Comparison of ENCODE assay signal across 13 mouse cellular contexts in the genomic region with DNA sequence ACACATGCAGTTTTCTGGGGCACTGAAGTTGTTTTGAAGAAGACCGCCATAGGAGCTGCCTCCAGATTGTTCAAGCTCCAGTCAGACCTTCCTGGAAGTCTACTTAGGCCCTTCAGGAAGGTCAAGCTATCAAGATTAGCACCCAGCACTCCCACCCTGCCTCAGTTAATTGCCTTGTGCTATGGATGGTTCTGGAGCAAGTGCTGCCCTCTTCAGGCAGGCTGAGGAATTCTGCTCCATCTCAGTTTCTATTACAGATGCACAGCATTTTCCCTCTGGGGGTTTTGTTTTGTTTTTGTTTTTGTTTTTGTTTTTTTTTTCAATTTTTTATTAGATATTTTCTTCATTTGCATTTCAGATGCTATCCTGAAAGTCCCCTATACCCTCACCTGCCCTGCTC.
A peak's percentile ranks its signal among the peaks of the same experiment; 100 is the strongest.
DNase-seq lines count a peak whose midpoint lies in the region; TF ChIP-seq lines count a peak whose summit lies in the region.
"Had no signal": no experiment of that assay in that cellular context is flagged by ENCODE, and none has a peak within 500 bp of the region (broad histone marks: within the 10 kb centered on the region; RNA-seq: fewer than 3 reads in every experiment).

No protein-coding gene starts in this region.

- no peak overlapping the region for H3K27ac ChIP-seq in cerebellum, adult 2 months (ENCODE audit: insufficient read depth, low read length)
- no peak overlapping the region for H3K27ac ChIP-seq in left cerebral cortex, adult 2 months
- H3K27ac ChIP-seq in cortical plate, adult 2 months (ENCODE audit: insufficient read depth, low read length): no peak overlapping the region
- no peak overlapping the region for H3K27ac ChIP-seq in hindbrain, embryonic 10.5 days
- H3K27ac ChIP-seq: heart, embryonic 15.5 days; lung, embryonic 15.5 days; neural tube, embryonic 12.5 days had no signal

- H3K36me3 ChIP-seq in E14TG2a.4 (ENCODE audit: insufficient read depth, low read length): no peaks in the 10 kb centered on the region
- H3K36me3 ChIP-seq in hindbrain, embryonic 10.5 days: no peaks in the 10 kb centered on the region
- H3K36me3 ChIP-seq: heart, embryonic 15.5 days; lung, embryonic 15.5 days; neural tube, embryonic 12.5 days had no signal

- DNase-seq in cerebellum, adult 2 months: no peak
- no peak for DNase-seq in cerebellum, adult 11-12 months
- DNase-seq in left cerebral cortex, adult 2 months (ENCODE audit: extremely low spot score in 1 of 2, low spot score in 2 of 2): no peak
- no peak for DNase-seq in left cerebral cortex, adult 8-10 months (ENCODE audit: low spot score in 2 of 2)
- DNase-seq in hindbrain, embryonic 10.5 days (ENCODE audit: low spot score): no peak
- DNase-seq in layer of hippocampus, adult 9-11 months: no peak
- DNase-seq: cerebellum, adult 11 months had no signal

- H3K4me1 ChIP-seq in cerebellum, adult 2 months (ENCODE audit: control insufficient read depth, insufficient read depth, low read length): no peaks in the 10 kb centered on the region
- H3K4me1 ChIP-seq in E14TG2a.4 (replicated peaks; ENCODE audit: low read depth, low read length): no peaks in the 10 kb centered on the region
- peaks cover 2% of the 10 kb centered on the region; the same call in 1 of the 2 replicates for H3K4me1 ChIP-seq in cortical plate, adult 2 months (ENCODE audit: control insufficient read depth, insufficient read depth, low read length)
- H3K4me1 ChIP-seq in hindbrain, embryonic 10.5 days (replicated peaks): no peaks in the 10 kb centered on the region
- H3K4me1 ChIP-seq: heart, embryonic 15.5 days; lung, embryonic 15.5 days; neural tube, embryonic 12.5 days had no signal

- no peak overlapping the region for H3K4me3 ChIP-seq in cerebellum, adult 2 months (replicated peaks; ENCODE audit: insufficient read depth, low read depth, low read length)
- H3K4me3 ChIP-seq in left cerebral cortex, adult 2 months: no peak overlapping the region
- H3K4me3 ChIP-seq in E14TG2a.4 (replicated peaks; ENCODE audit: low read length): no peak overlapping the region
- H3K4me3 ChIP-seq in cortical plate, adult 2 months (ENCODE audit: insufficient read depth, low read length): no peak overlapping the region
- H3K4me3 ChIP-seq in hindbrain, embryonic 10.5 days: no peak overlapping the region
- H3K4me3 ChIP-seq: heart, embryonic 15.5 days; lung, embryonic 15.5 days; neural tube, embryonic 12.5 days had no signal

- intact Hi-C loops in left cerebral cortex, adult 2 months (cut with DNase I): no loop called here

- H3K9me3 ChIP-seq in E14TG2a.4 (ENCODE audit: low read length): no peaks in the 10 kb centered on the region
- no peaks in the 10 kb centered on the region for H3K9me3 ChIP-seq in hindbrain, embryonic 10.5 days
- H3K9me3 ChIP-seq: heart, embryonic 15.5 days; lung, embryonic 15.5 days; neural tube, embryonic 12.5 days had no signal

- TF ChIP-seq POLR2A in cerebellum, adult 2 months (IDR thresholded peaks at IDR 0.05; ENCODE audit: borderline replicate concordance, insufficient read depth, low read length): no peak
- no peak for TF ChIP-seq POLR2A in cortical plate, adult 2 months (IDR thresholded peaks at IDR 0.05; ENCODE audit: extremely low read depth, insufficient read depth, low read length)

- peak; percentile 58; the same call in 1 of the 2 replicates for TF ChIP-seq CTCF in cerebellum, adult 2 months (IDR thresholded peaks at IDR 0.05; ENCODE audit: borderline replicate concordance, insufficient read depth, low read depth, low read length)
- TF ChIP-seq CTCF in left cerebral cortex, adult 2 months (IDR thresholded peaks at IDR 0.05): peak; percentile 56
- TF ChIP-seq CTCF in E14TG2a.4 (conservative IDR thresholded peaks at IDR 0.05; ENCODE audit: low read length): peak; percentile 91
- peak; percentile 50 for TF ChIP-seq CTCF in cortical plate, adult 2 months (IDR thresholded peaks at IDR 0.05; ENCODE audit: extremely low read depth, insufficient read depth, low read length)

- WGBS in cerebellum, adult 2 months: 100% methylated on average over 1 of the region's 1 CpGs
- WGBS in hindbrain, embryonic 10.5 days: 94% methylated on average over 1 of the region's 1 CpGs

- H3K27me3 ChIP-seq in cerebellum, adult 2 months (ENCODE audit: control insufficient read depth, insufficient read depth, low read length): no peaks in the 10 kb centered on the region
- no peaks in the 10 kb centered on the region for H3K27me3 ChIP-seq in E14TG2a.4 (ENCODE audit: insufficient read depth, low read length)
- no peaks in the 10 kb centered on the region for H3K27me3 ChIP-seq in hindbrain, embryonic 10.5 days (ENCODE audit: insufficient read depth, poor library complexity, severe bottlenecking)
- H3K27me3 ChIP-seq: CH12.LX; heart, embryonic 15.5 days; lung, embryonic 15.5 days; neural tube, embryonic 12.5 days had no signal
